Mouse (Mus musculus): ENCODE data around the gene Tas2r107.

DNA sequence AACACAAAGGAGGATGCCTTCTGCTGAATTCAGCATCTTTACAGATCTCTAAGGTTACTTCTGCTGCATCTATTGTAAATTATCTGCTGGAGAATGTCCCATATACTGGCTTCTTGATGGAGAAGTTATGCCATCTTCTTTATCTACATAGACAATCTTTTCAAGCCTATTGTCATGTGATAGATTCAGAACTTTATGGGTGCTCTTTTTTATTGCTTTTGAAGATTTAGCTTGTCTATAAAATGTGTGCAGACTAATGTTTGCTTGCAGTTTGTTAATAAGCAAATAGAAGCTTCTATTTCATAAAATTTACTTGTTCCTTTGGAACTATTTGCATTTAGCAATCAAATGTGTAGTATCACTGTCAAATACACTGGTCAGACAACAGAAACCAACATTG lies at the start of gene Tas2r107:
- TF ChIP-seq CTCF (IDR thresholded peaks at IDR 0.05; ENCODE audit: borderline replicate concordance, extremely low read depth, insufficient read depth, insufficient read length) = no peak
- TF ChIP-seq POLR2A (IDR thresholded peaks at IDR 0.05; ENCODE audit: borderline replicate concordance, extremely low read depth, insufficient read depth, insufficient read length, poor library complexity, severe bottlenecking) = no peak
